Mouse (Mus musculus): ENCODE measurements around the gene Il15. TPM values are rescaled to one million over a fixed set of nuclear protein-coding genes. Genes with fewer than 3 reads are reported as not detected.

The Il15 gene
- polyA plus RNA-seq, 1 experiment = 1.7 TPM

DNA sequence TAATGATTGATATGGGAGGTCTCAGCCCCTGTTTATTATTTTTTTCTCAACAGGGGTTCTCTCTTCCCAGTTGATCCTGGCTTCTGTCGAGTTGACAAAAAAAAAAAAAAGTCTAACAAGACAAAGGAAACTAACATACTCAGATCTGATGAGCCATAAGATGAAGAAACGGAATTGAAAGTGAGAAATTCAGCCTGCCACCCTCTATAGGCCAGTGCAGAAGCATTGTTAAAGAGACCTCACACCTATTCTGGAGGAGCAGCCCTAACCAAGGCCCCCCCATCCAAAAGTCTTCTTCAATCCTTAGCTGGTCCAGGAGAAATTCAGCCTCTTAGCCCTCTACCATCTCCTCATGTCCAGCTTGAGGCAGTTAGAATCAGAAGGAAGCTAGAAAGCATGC lies 20.7 kb downstream of the Il15 start:
- no peaks in the 10 kb centered on the region for H3K27me3 ChIP-seq (ENCODE audit: control insufficient read depth, insufficient read depth, low read length, poor library complexity, severe bottlenecking)
- no peak overlapping the region for H3K27ac ChIP-seq (ENCODE audit: insufficient read depth, low read length)
- H3K9me3 ChIP-seq (replicated peaks; ENCODE audit: control insufficient read depth, insufficient read depth, low read length, poor library complexity, severe bottlenecking) = no peaks in the 10 kb centered on the region
- H3K4me3 ChIP-seq (ENCODE audit: low read depth, low read length) = no peak overlapping the region
- TF ChIP-seq EP300 (IDR thresholded peaks at IDR 0.05; ENCODE audit: insufficient read depth, low read depth, low read length) (no peak), CTCF (IDR thresholded peaks at IDR 0.05; ENCODE audit: low read depth, low read length) (no peak), POLR2A (IDR thresholded peaks at IDR 0.05; ENCODE audit: insufficient read depth, low read length) (no peak)
- H3K9ac ChIP-seq (ENCODE audit: low read depth, poor library complexity, severe bottlenecking) = no peak overlapping the region
- no peaks in the 10 kb centered on the region for H3K4me1 ChIP-seq (ENCODE audit: control insufficient read depth, insufficient read depth, low read length)
- no peaks in the 10 kb centered on the region for H3K36me3 ChIP-seq (ENCODE audit: control insufficient read depth, insufficient read depth, low read length, poor library complexity, severe bottlenecking)

DNA sequence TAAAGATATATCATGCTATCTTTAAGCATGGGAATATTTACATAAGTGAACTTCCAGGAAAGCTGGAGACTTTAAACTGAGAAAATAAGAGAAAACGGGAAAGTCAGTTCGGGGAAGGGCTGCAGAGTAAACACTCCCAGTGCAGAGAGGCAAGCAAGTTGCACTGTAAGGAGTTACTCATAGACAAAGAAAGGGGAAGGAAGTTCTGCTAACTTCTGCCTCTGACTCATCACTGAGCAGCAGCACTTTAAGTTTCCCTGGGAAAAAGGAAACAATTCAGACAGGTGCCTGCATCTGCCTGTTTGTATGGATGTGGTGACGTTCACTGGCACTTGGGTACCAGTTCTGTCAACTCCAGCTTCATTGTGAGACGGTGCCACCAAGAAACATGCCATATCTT lies 28.6 kb downstream of the Il15 start:
- no peak overlapping the region for H3K9ac ChIP-seq (ENCODE audit: low read depth, poor library complexity, severe bottlenecking)
- H3K4me3 ChIP-seq (ENCODE audit: low read depth, low read length) = no peak overlapping the region
- no peaks in the 10 kb centered on the region; the same call in 1 of the 2 replicates for H3K27me3 ChIP-seq (ENCODE audit: control insufficient read depth, insufficient read depth, low read length, poor library complexity, severe bottlenecking)
- TF ChIP-seq EP300 (IDR thresholded peaks at IDR 0.05; ENCODE audit: insufficient read depth, low read depth, low read length) = no peak
- no peak for TF ChIP-seq CTCF (IDR thresholded peaks at IDR 0.05; ENCODE audit: low read depth, low read length)
- no peak for TF ChIP-seq POLR2A (IDR thresholded peaks at IDR 0.05; ENCODE audit: insufficient read depth, low read length)
- H3K27ac ChIP-seq (ENCODE audit: insufficient read depth, low read length) = no peak overlapping the region
- no peaks in the 10 kb centered on the region for H3K36me3 ChIP-seq (ENCODE audit: control insufficient read depth, insufficient read depth, low read length, poor library complexity, severe bottlenecking)
- no peaks in the 10 kb centered on the region for H3K4me1 ChIP-seq (ENCODE audit: control insufficient read depth, insufficient read depth, low read length)
- H3K9me3 ChIP-seq (replicated peaks; ENCODE audit: control insufficient read depth, insufficient read depth, low read length, poor library complexity, severe bottlenecking) = no peaks in the 10 kb centered on the region

DNA sequence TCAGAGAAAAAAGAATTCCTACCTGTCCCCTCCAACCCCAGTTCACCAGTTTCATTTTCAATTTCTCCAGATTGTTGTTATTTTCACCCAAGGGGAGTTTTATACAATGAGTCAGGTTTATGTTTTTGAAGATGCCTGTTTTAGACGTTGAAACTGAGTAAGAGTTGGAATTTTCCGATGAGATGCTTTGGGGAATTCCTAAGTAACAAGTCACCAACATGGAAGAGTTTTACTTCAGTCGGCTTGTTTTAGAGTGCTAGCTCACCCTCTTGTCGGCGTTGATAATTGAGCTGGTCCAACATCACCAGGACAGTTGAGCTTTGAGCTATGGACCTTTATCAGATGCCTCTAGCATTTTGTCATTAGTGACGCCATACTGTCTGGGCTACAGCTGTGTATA lies 30.2 kb downstream of the Il15 start:
- Histone ChIP-seq H3K27me3 (ENCODE audit: control insufficient read depth, insufficient read depth, low read length, poor library complexity, severe bottlenecking) (no peaks in the 10 kb centered on the region; the same call in 1 of the 2 replicates), H3K9me3 (replicated peaks; ENCODE audit: control insufficient read depth, insufficient read depth, low read length, poor library complexity, severe bottlenecking) (no peaks in the 10 kb centered on the region), H3K4me1 (ENCODE audit: control insufficient read depth, insufficient read depth, low read length) (no peaks in the 10 kb centered on the region), H3K4me3 (ENCODE audit: low read depth, low read length) (no peak overlapping the region), H3K36me3 (ENCODE audit: control insufficient read depth, insufficient read depth, low read length, poor library complexity, severe bottlenecking) (no peaks in the 10 kb centered on the region), H3K27ac (ENCODE audit: insufficient read depth, low read length) (no peak overlapping the region), H3K9ac (ENCODE audit: low read depth, poor library complexity, severe bottlenecking) (no peak overlapping the region)
- no peak for TF ChIP-seq POLR2A (IDR thresholded peaks at IDR 0.05; ENCODE audit: insufficient read depth, low read length)
- TF ChIP-seq EP300 (IDR thresholded peaks at IDR 0.05; ENCODE audit: insufficient read depth, low read depth, low read length) = no peak
- TF ChIP-seq CTCF (IDR thresholded peaks at IDR 0.05; ENCODE audit: low read depth, low read length) = no peak

DNA sequence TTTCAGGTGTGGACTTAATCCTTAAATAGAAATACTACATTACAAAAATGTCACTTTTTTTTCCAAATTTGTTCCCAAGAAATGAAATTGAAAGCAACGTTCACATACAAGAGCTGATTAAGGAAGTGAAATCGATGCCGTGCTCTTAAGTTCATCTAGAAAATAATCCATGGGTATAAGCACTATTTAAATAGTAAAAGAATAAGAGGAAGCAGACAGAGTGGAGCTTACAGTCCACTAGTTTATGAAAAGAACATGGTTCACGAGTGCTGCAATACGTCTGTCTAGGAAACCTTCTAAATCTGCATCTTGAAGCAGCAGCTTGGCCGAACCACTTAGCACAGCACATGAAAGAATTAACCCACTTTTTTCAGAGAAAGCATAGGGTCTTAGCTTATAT lies 32.4 kb downstream of the Il15 start:
- Histone ChIP-seq H3K9me3 (replicated peaks; ENCODE audit: control insufficient read depth, insufficient read depth, low read length, poor library complexity, severe bottlenecking) (no peaks in the 10 kb centered on the region), H3K9ac (ENCODE audit: low read depth, poor library complexity, severe bottlenecking) (no peak overlapping the region), H3K4me3 (ENCODE audit: low read depth, low read length) (no peak overlapping the region), H3K36me3 (ENCODE audit: control insufficient read depth, insufficient read depth, low read length, poor library complexity, severe bottlenecking) (no peaks in the 10 kb centered on the region), H3K27me3 (ENCODE audit: control insufficient read depth, insufficient read depth, low read length, poor library complexity, severe bottlenecking) (no peaks in the 10 kb centered on the region), H3K4me1 (ENCODE audit: control insufficient read depth, insufficient read depth, low read length) (no peaks in the 10 kb centered on the region), H3K27ac (ENCODE audit: insufficient read depth, low read length) (no peak overlapping the region)
- TF ChIP-seq EP300 (IDR thresholded peaks at IDR 0.05; ENCODE audit: insufficient read depth, low read depth, low read length) (no peak), CTCF (IDR thresholded peaks at IDR 0.05; ENCODE audit: low read depth, low read length) (no peak)

DNA sequence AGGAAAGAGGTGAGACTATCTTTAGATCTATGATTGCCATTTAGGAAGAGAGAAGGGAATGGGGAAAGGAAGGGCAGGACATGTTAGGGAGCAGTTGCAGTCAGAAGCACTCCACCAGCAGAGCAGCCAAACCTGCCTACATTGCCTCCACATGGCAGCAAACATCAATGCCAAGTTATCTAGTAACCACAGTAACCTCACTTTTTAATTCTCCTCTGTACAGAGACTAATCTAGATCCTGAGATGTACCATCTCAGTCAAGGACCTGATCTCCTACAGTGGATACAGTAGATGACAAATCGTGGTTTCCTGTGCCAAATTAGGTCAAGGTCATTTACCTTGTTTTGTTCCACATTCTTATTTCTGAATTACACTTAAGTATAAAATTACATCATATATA lies 42.0 kb downstream of the Il15 start:
- no peak for TF ChIP-seq CTCF (IDR thresholded peaks at IDR 0.05; ENCODE audit: low read depth, low read length)
- no peak overlapping the region for H3K9ac ChIP-seq (ENCODE audit: low read depth, poor library complexity, severe bottlenecking)

DNA sequence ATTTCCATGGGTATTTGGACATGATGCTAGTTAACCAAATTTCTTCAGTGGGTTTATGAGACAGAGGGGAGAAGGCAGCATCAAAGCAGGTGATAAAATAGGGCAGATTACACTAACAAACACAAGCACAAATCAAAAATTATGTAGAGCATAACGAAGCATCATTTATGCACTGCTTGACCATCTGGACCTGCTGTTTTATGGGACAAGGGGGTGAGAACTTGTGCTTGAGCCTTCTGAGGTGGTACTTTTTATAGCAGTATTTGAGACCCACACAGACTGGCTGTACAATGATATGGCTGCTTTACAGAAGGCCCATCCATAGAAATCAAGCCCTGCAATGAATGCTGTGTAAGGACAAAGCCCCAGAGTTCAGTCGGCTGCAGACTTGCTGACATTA lies 46.9 kb downstream of the Il15 start:
- H3K27me3 ChIP-seq (ENCODE audit: control insufficient read depth, insufficient read depth, low read length, poor library complexity, severe bottlenecking) = no peaks in the 10 kb centered on the region

More for the DNA sequence above, 42.0 kb downstream of the Il15 start:
- Histone ChIP-seq H3K27ac (ENCODE audit: insufficient read depth, low read length) (no peak overlapping the region), H3K4me3 (ENCODE audit: low read depth, low read length) (no peak overlapping the region), H3K9me3 (replicated peaks; ENCODE audit: control insufficient read depth, insufficient read depth, low read length, poor library complexity, severe bottlenecking) (no peaks in the 10 kb centered on the region; the same call in 1 of the 2 replicates), H3K4me1 (ENCODE audit: control insufficient read depth, insufficient read depth, low read length) (no peaks in the 10 kb centered on the region), H3K36me3 (ENCODE audit: control insufficient read depth, insufficient read depth, low read length, poor library complexity, severe bottlenecking) (no peaks in the 10 kb centered on the region), H3K27me3 (ENCODE audit: control insufficient read depth, insufficient read depth, low read length, poor library complexity, severe bottlenecking) (no peaks in the 10 kb centered on the region)

More for the DNA sequence above, 46.9 kb downstream of the Il15 start:
- TF ChIP-seq CTCF (IDR thresholded peaks at IDR 0.05; ENCODE audit: low read depth, low read length) = no peak
- no peaks in the 10 kb centered on the region for H3K9me3 ChIP-seq (replicated peaks; ENCODE audit: control insufficient read depth, insufficient read depth, low read length, poor library complexity, severe bottlenecking)
- H3K9ac ChIP-seq (ENCODE audit: low read depth, poor library complexity, severe bottlenecking) = no peak overlapping the region
- H3K36me3 ChIP-seq (ENCODE audit: control insufficient read depth, insufficient read depth, low read length, poor library complexity, severe bottlenecking) = no peaks in the 10 kb centered on the region
- no peak overlapping the region for H3K4me3 ChIP-seq (ENCODE audit: low read depth, low read length)
- no peak overlapping the region for H3K27ac ChIP-seq (ENCODE audit: insufficient read depth, low read length)
- H3K4me1 ChIP-seq (ENCODE audit: control insufficient read depth, insufficient read depth, low read length) = no peaks in the 10 kb centered on the region
